Mouse (Mus musculus): ENCODE results near the gene Ramp3.

The Ramp3 gene

GRCm38 (mm10) chr11:6658271-6658670 lies at the start of gene Ramp3:
Ramp3 (plus strand) TSS chr11:6658521.
- peak; percentile 18 to 63 for DNase-seq (ENCODE audit: low spot score in 2 of 2)

DNA sequence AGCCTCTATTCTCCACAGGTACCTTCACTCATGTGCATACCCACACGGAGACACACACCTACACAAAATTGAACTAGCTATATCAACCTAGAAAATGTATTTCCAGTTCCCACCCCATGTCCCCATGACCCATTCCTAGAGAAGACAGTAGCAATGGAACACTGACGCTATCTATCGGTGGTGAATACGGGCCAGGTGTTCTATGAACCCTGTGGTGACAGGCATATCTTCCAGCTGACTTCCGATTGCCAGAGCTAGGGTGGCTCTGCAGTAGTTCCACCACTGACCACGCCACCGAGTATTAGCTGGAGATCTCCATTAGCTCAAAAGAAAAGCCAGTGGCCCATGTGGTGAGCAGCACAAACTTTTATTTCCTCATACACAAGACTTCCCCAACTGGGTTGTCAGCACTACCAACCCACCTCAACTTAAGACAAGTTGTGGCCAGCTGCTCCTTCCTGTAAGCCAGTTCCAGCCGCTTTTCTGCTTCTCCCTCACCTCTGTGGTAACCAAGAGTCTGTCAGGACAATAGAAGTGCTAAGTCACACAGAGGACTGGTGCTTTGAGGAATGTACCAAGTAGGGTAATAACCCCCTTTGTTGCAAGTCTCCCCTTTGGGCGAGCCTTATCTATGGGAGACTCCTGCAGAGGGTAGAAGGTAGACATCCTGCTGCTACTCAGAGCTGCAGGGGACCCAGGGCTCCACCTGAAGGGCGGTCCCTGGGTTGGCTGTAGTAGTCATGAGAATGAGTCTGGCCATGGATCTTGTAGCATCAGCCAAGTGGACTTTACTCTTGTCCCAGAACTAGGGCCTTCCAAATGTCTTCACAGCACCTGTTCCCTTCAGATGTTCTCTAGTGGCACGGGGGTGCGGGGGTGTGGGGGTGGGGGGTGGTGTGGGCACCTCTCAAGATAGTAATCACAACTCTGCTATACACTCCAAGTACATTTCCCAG lies 42.8 kb upstream of the Ramp3 start:
- DNase-seq (ENCODE audit: low spot score in 2 of 2) = no peak

GRCm38 (mm10) chr11:6623704-6624103 lies 34.6 kb upstream of the Ramp3 start:
- no peak for DNase-seq (ENCODE audit: low spot score in 2 of 2)

- DNase-seq (ENCODE audit: low spot score in 2 of 2) = no peak
Measured at GRCm38 (mm10) chr11:6624619-6625382, 33.5 kb upstream of the Ramp3 start.

- DNase-seq (ENCODE audit: low spot score in 2 of 2) = peak; percentile 83 to 88
Measured at GRCm38 (mm10) chr11:6625478-6626387, 32.6 kb upstream of the Ramp3 start, which contains the start of gene Tbrg4. Tbrg4 (minus strand) TSS chr11:6626067.

- no peak for DNase-seq (ENCODE audit: low spot score in 2 of 2)
Measured at GRCm38 (mm10) chr11:6626388-6626772, 31.9 kb upstream of the Ramp3 start.

GRCm38 (mm10) chr11:6627731-6628130 lies 30.6 kb upstream of the Ramp3 start:
- peak; percentile 32 to 37 for DNase-seq (ENCODE audit: low spot score in 2 of 2)

- DNase-seq (ENCODE audit: low spot score in 2 of 2) = peak; percentile 41 to 59
Measured at GRCm38 (mm10) chr11:6628568-6628967, 29.8 kb upstream of the Ramp3 start.

GRCm38 (mm10) chr11:6629655-6630054 lies 28.7 kb upstream of the Ramp3 start:
- peak in 1 of 2 experiments; percentile 33 for DNase-seq (ENCODE audit: low spot score in 2 of 2)

GRCm38 (mm10) chr11:6636150-6636549 lies 22.2 kb upstream of the Ramp3 start:
- DNase-seq (ENCODE audit: low spot score in 2 of 2) = peak in 1 of 2 experiments; percentile 54

- DNase-seq (ENCODE audit: low spot score in 2 of 2) = no peak
Measured at GRCm38 (mm10) chr11:6638537-6638936, 19.8 kb upstream of the Ramp3 start, which contains the start of gene Wap. Wap (minus strand) TSS chr11:6638637.

DNA sequence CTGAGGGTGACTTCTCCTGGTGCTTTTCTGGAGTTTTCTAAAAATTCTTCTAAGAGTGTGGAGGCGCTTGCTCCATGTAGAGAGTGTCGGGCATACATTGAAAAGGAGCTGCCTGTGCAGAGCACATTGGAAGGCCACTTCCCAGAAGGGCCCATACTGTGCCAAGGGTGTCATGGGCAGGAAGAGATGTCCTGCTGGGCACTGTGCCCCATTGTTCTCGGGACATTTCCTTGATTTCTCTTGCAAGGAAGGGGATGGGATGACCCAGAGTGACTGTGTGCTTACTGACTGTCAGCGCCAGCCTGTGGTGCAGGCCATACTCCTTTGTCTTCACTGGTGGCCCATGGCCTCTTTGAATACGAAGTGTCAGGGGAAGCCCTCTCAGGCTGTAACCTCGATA lies 19.2 kb upstream of the Ramp3 start:
- DNase-seq (ENCODE audit: low spot score in 2 of 2) = no peak

DNA sequence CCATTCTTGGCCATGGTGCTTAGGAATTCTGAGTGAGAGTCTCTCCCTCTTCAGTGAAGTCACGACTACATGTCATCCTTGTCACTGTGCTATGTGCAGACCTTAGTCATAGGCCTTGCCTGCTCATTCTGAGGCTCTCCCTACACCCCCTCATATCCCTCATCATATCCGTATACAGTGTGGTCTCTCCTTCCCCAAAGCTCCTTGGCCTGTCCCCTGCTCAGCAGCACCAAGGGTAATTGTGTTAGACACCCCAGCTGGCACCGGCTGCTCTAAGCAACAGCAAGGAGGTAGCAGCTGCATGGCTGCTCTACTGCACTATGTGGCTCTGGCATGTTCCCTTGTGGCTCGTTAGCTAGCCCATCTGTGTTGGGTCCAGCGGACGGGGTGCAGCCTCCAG lies 13.8 kb upstream of the Ramp3 start:
- DNase-seq (ENCODE audit: low spot score in 2 of 2) = no peak

GRCm38 (mm10) chr11:6647831-6648724 lies 10.2 kb upstream of the Ramp3 start:
- DNase-seq (ENCODE audit: low spot score in 2 of 2) = no peak

GRCm38 (mm10) chr11:6650519-6650918 lies 7.8 kb upstream of the Ramp3 start:
- DNase-seq (ENCODE audit: low spot score in 2 of 2) = peak; percentile 69 to 73

- peak; percentile 23 to 46 for DNase-seq (ENCODE audit: low spot score in 2 of 2)
Measured at GRCm38 (mm10) chr11:6652978-6653377, 5.3 kb upstream of the Ramp3 start.

DNA sequence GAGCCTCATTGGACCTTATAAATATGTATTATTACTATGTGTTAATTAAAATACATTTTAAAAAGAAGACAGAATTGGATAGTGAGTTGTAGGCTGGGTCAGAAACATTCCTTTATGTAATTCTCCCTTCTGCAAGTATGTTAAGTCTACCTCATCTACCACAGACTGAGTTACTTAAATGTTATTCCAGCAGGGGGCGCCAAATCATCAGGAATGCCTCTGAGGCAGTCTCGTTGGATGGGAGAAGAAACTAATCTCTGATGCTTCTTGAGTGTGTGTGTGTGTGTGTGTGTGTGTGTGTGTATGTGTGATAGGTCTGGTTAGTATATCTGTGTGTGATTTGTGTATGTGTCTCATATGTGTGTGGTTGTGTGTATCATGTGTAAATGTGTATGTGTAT lies 3.4 kb upstream of the Ramp3 start:
- peak; percentile 70 to 92 for DNase-seq (ENCODE audit: low spot score in 2 of 2)

DNA sequence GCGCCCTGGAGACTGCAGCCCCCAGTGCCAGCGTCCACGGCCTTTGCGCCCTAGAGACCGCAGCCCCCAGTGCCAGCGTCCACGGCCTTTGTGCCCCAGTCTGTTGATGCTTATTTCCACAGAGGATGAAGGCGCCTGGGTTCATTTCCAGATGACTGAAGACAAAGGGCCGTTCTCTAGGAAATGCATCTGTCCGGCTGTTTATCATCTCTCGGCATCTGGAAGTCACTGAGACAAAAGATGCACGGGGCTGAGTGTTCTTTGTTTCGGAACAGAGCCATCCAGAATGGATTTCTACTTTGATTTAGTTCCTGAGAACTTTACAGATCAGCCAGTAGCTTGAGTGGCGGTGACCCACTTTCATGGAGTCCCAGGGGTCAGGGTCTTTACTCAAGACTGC lies 2.9 kb downstream of the Ramp3 start:
- DNase-seq (ENCODE audit: low spot score in 2 of 2) = no peak

DNA sequence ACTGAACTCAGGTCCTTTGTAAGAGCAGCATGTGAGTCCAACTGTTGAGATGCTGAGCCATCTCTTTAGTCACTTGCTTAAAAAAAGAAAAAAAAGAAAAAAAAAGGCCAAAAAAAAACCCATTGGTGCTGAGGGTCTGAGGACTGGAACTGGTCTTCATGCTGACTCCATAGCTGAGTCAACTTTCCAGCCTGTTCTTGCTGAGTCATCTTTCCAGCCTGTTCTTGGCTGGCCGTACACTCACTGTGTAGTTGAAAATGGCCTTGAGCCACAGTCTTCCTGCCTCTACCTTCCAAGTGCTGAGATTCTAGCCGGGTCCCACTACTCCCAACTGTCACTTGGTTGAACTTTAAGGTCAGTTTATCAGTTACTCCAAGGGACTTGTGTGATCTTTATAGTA lies 8.3 kb downstream of the Ramp3 start:
- no peak for DNase-seq (ENCODE audit: low spot score in 2 of 2)

DNA sequence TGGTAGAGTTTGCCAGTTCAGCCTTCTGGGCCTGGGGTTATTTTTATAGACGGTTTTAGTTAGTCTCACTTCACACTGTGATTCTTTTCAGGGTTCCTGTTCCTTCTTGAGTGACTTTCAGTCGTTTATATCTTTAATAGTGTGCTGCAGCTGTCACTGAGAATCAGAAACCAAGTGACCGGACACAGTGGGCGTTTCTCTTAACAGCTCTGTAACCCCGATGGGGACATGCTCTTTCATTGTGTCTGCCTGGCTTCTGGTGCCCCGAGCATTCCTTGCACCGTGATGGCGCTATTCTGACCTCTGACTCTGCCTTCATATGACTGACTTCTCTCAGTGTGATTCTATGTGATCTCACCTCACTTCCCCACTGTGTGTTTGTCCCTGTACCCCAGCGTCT lies 10.7 kb downstream of the Ramp3 start:
- DNase-seq (ENCODE audit: low spot score in 2 of 2) = no peak

Data from thymus, postnatal 10 days (tissue).